Mouse (Mus musculus): ENCODE results near the gene BC052040. TPM values are rescaled to one million over a fixed set of nuclear protein-coding genes. Genes with fewer than 3 reads are reported as not detected.

BC052040 gene
- polyA plus RNA-seq, 1 experiment: 3.8 TPM

DNA sequence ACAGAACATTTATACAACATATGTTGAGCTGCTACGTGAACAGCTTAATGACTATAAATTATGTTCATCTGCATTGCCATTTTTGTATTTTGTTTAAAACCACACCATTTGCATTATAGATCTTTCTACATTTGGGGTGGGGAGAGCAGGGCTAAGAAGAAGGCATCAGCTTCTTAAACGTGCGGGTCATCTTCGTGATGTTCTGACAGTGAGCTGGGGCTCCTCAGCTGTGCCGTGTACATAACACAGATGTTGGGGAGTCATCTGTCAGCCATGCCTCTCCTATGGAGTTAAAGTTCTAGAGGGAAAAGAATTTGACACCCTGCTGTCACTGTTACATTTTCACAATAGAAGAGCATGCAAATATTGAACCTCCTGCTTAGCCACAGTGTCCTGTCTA, 19.2 kb downstream of the BC052040 start:
- no peaks in the 10 kb centered on the region for H3K27me3 ChIP-seq (ENCODE audit: control insufficient read depth, insufficient read depth, low read length)
- no peak overlapping the region for H3K4me3 ChIP-seq (ENCODE audit: control insufficient read depth, insufficient read depth, low read length)
- no peaks in the 10 kb centered on the region for H3K4me1 ChIP-seq (replicated peaks; ENCODE audit: control insufficient read depth, insufficient read depth, low read length)
- H3K27ac ChIP-seq (ENCODE audit: control insufficient read depth, insufficient read depth, low read length): no peak overlapping the region
- no peaks in the 10 kb centered on the region for H3K36me3 ChIP-seq (ENCODE audit: control insufficient read depth, insufficient read depth, low read length)
- DNase-seq: no peak
- 94% methylated on average over 5 of the region's 5 CpGs for WGBS
- no peak for TF ChIP-seq POLR2A (IDR thresholded peaks at IDR 0.05; ENCODE audit: control insufficient read depth, extremely low read depth, insufficient read depth, low read length, poor library complexity)
- no peak for TF ChIP-seq CTCF (IDR thresholded peaks at IDR 0.05; ENCODE audit: borderline replicate concordance, control insufficient read depth, extremely low read depth, insufficient read depth, low read length, poor library complexity)

DNA sequence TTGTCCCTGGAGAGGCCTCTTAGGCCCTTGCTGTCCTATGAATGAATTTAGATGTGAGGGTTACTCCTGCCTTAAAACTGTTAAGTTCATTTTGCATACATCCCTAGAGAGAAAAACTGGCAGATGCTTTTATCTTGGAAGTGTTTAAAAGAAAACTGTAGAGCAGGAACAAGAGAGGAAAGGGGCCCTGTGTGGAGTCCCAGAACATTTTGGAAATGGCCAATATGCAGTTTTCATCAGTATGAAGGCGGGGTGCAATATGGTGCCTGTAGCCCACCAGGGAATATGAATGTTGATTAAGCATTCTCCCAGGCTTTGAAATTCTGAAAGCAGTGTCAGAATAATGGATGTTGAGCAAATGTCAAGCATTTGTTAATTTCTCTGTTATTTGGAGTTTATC, 19.8 kb downstream of the BC052040 start:
- WGBS: 97% methylated on average over 1 of the region's 1 CpGs
- DNase-seq: no peak
- TF ChIP-seq CTCF (IDR thresholded peaks at IDR 0.05; ENCODE audit: borderline replicate concordance, control insufficient read depth, extremely low read depth, insufficient read depth, low read length, poor library complexity) (no peak), POLR2A (IDR thresholded peaks at IDR 0.05; ENCODE audit: control insufficient read depth, extremely low read depth, insufficient read depth, low read length, poor library complexity) (no peak)

DNA sequence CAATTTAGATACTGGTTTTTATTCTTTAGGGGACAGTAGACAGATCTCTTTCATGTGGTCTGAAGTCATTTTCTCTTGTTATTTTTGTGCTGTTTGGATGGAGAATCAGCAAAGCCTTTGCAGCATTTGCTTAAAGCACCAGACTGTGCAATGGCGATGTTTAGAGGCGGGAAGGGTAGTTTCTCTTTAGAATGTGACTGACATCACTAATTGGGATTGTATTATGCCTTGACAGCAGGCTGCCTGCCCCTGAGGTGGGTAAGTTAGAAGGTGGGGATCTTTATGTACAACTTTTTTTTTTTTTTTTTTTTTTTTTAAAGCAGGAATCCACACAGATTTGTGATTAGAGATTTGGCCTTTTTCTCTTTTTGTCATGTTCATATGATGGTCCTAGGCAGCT, 20.6 kb downstream of the BC052040 start:
- Histone ChIP-seq H3K27me3 (ENCODE audit: control insufficient read depth, insufficient read depth, low read length) (no peaks in the 10 kb centered on the region), H3K4me3 (ENCODE audit: control insufficient read depth, insufficient read depth, low read length) (no peak overlapping the region), H3K4me1 (replicated peaks; ENCODE audit: control insufficient read depth, insufficient read depth, low read length) (no peaks in the 10 kb centered on the region), H3K36me3 (ENCODE audit: control insufficient read depth, insufficient read depth, low read length) (no peaks in the 10 kb centered on the region), H3K27ac (ENCODE audit: control insufficient read depth, insufficient read depth, low read length) (no peak overlapping the region)
- no peak for TF ChIP-seq CTCF (IDR thresholded peaks at IDR 0.05; ENCODE audit: borderline replicate concordance, control insufficient read depth, extremely low read depth, insufficient read depth, low read length, poor library complexity)
- no peak for TF ChIP-seq POLR2A (IDR thresholded peaks at IDR 0.05; ENCODE audit: control insufficient read depth, extremely low read depth, insufficient read depth, low read length, poor library complexity)
- 97% methylated on average over 2 of the region's 2 CpGs for WGBS
- DNase-seq: no peak

More for the DNA sequence above, 19.8 kb downstream of the BC052040 start:
- H3K27ac ChIP-seq (ENCODE audit: control insufficient read depth, insufficient read depth, low read length): no peak overlapping the region
- no peaks in the 10 kb centered on the region for H3K27me3 ChIP-seq (ENCODE audit: control insufficient read depth, insufficient read depth, low read length)
- H3K36me3 ChIP-seq (ENCODE audit: control insufficient read depth, insufficient read depth, low read length): no peaks in the 10 kb centered on the region
- H3K4me1 ChIP-seq (replicated peaks; ENCODE audit: control insufficient read depth, insufficient read depth, low read length): no peaks in the 10 kb centered on the region
- no peak overlapping the region for H3K4me3 ChIP-seq (ENCODE audit: control insufficient read depth, insufficient read depth, low read length)

DNA sequence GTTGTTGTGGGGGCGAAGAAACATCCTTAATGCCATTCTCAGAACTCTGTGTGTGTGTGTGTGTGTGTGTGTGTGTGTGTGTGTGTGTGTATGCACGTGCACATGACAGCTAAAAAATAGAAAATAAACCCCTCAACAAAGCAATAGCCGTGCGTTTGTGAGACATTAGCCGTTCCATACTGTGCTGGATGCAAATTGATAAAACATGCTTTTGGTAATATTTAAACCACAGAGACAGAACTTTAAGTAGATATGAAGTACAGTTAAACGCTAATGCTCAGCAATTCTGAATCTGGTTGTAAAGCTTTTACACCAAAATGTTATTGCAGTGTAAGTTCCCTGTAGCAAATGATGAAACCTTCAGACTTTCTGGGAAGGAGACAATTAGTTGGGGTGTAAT, 22.6 kb downstream of the BC052040 start:
- Histone ChIP-seq H3K27me3 (ENCODE audit: control insufficient read depth, insufficient read depth, low read length) (no peaks in the 10 kb centered on the region), H3K27ac (ENCODE audit: control insufficient read depth, insufficient read depth, low read length) (no peak overlapping the region), H3K36me3 (ENCODE audit: control insufficient read depth, insufficient read depth, low read length) (no peaks in the 10 kb centered on the region), H3K4me1 (replicated peaks; ENCODE audit: control insufficient read depth, insufficient read depth, low read length) (no peaks in the 10 kb centered on the region), H3K4me3 (ENCODE audit: control insufficient read depth, insufficient read depth, low read length) (no peak overlapping the region)
- 93% methylated on average over 6 of the region's 6 CpGs for WGBS
- no peak for TF ChIP-seq CTCF (IDR thresholded peaks at IDR 0.05; ENCODE audit: borderline replicate concordance, control insufficient read depth, extremely low read depth, insufficient read depth, low read length, poor library complexity)
- TF ChIP-seq POLR2A (IDR thresholded peaks at IDR 0.05; ENCODE audit: control insufficient read depth, extremely low read depth, insufficient read depth, low read length, poor library complexity): no peak
- DNase-seq: no peak

DNA sequence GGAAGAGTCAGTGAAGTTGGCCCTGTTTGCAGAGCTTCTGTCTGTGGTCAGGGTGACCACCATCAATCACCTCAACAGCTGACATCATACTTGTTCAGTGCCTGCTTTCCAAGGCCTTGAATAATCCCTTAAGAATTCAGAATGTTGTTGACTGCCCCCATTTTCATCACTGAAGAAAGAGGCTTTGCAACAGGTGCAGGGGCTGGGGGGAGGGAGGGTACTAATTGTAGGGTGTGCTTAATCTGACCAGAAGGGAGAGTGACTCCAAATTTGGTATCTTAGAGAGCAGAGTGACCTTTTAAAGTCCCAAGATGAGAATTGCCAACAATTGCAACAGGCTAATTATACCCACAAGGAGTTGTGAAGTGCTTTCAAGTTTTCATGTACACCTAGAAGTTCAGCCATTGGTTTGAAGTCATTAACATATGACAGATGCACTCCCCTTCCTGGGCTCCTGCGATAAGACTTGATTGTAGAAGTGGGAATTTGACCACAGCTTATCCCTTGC, 24.4 kb downstream of the BC052040 start:
- WGBS: 92% methylated on average over 1 of the region's 1 CpGs
- Histone ChIP-seq H3K27ac (ENCODE audit: control insufficient read depth, insufficient read depth, low read length) (no peak overlapping the region), H3K36me3 (ENCODE audit: control insufficient read depth, insufficient read depth, low read length) (no peaks in the 10 kb centered on the region)

DNA sequence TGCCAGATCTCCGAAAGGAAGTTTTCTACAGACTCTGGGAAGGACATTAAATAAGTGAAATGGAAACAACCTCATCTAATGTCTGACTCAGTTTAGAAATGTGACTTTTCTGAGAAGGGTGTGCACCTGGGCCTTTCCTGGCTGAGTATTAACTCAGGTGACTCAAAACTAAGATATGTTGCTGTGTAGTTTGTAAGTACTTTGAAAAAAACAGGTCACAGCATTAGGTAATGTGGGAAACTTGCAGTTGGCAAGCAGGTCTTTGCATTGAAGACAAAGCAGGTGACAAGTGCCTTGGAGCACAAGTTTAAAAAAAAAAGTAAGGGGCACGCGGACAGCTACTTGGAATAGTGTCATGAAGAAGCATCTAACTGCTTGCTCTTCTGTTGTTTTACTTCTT, 27.5 kb downstream of the BC052040 start:
- Histone ChIP-seq H3K36me3 (ENCODE audit: control insufficient read depth, insufficient read depth, low read length) (no peaks in the 10 kb centered on the region), H3K4me1 (replicated peaks; ENCODE audit: control insufficient read depth, insufficient read depth, low read length) (no peaks in the 10 kb centered on the region), H3K4me3 (ENCODE audit: control insufficient read depth, insufficient read depth, low read length) (no peak overlapping the region), H3K27me3 (ENCODE audit: control insufficient read depth, insufficient read depth, low read length) (no peaks in the 10 kb centered on the region), H3K27ac (ENCODE audit: control insufficient read depth, insufficient read depth, low read length) (no peak overlapping the region)
- no peak for TF ChIP-seq POLR2A (IDR thresholded peaks at IDR 0.05; ENCODE audit: control insufficient read depth, extremely low read depth, insufficient read depth, low read length, poor library complexity)
- no peak for TF ChIP-seq CTCF (IDR thresholded peaks at IDR 0.05; ENCODE audit: borderline replicate concordance, control insufficient read depth, extremely low read depth, insufficient read depth, low read length, poor library complexity)
- no peak for DNase-seq
- WGBS: 96% methylated on average over 3 of the region's 3 CpGs

More for the DNA sequence above, 24.4 kb downstream of the BC052040 start:
- H3K4me1 ChIP-seq (replicated peaks; ENCODE audit: control insufficient read depth, insufficient read depth, low read length): no peaks in the 10 kb centered on the region
- no peaks in the 10 kb centered on the region for H3K27me3 ChIP-seq (ENCODE audit: control insufficient read depth, insufficient read depth, low read length)
- TF ChIP-seq CTCF (IDR thresholded peaks at IDR 0.05; ENCODE audit: borderline replicate concordance, control insufficient read depth, extremely low read depth, insufficient read depth, low read length, poor library complexity) (no peak), POLR2A (IDR thresholded peaks at IDR 0.05; ENCODE audit: control insufficient read depth, extremely low read depth, insufficient read depth, low read length, poor library complexity) (no peak)
- H3K4me3 ChIP-seq (ENCODE audit: control insufficient read depth, insufficient read depth, low read length): no peak overlapping the region
- no peak for DNase-seq

DNA sequence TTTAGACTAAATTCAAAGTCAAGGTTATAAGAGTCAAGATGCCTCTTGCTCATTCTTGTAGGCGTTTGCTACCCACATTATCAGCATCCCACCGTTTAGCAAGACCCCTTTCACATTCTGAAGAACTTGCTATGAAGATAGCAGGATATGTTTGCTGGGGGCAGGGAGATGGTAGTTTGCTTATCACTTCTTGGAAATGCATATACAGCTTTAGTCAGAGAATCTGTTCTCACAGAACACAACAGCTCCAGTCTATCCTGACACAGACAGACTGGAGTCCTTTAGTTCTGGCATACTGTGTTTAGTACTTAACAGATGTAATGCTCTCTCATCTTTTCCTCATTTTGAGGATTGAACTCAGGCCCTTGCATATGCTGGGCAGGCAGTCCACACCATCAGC, 28.6 kb downstream of the BC052040 start:
- no peak for DNase-seq
- WGBS: 91% methylated on average over 2 of the region's 2 CpGs

More for the DNA sequence above, 28.6 kb downstream of the BC052040 start:
- Histone ChIP-seq H3K36me3 (ENCODE audit: control insufficient read depth, insufficient read depth, low read length) (no peaks in the 10 kb centered on the region), H3K4me3 (ENCODE audit: control insufficient read depth, insufficient read depth, low read length) (no peak overlapping the region), H3K27me3 (ENCODE audit: control insufficient read depth, insufficient read depth, low read length) (no peaks in the 10 kb centered on the region), H3K27ac (ENCODE audit: control insufficient read depth, insufficient read depth, low read length) (no peak overlapping the region), H3K4me1 (replicated peaks; ENCODE audit: control insufficient read depth, insufficient read depth, low read length) (no peaks in the 10 kb centered on the region)
- TF ChIP-seq POLR2A (IDR thresholded peaks at IDR 0.05; ENCODE audit: control insufficient read depth, extremely low read depth, insufficient read depth, low read length, poor library complexity): no peak
- no peak for TF ChIP-seq CTCF (IDR thresholded peaks at IDR 0.05; ENCODE audit: borderline replicate concordance, control insufficient read depth, extremely low read depth, insufficient read depth, low read length, poor library complexity)
